Mouse (Mus musculus): ENCODE measurements around the gene Isyna1. TPM values are rescaled to one million over a fixed set of nuclear protein-coding genes. Genes with fewer than 3 reads are reported as not detected.
"Not testable (repeated sequence)": the region's sequence is repeated elsewhere in the genome, so short reads cannot be mapped to it uniquely, and the experiment has no call there.

The Isyna1 gene
- polyA plus RNA-seq, 1 experiment = 92.4 TPM

DNA sequence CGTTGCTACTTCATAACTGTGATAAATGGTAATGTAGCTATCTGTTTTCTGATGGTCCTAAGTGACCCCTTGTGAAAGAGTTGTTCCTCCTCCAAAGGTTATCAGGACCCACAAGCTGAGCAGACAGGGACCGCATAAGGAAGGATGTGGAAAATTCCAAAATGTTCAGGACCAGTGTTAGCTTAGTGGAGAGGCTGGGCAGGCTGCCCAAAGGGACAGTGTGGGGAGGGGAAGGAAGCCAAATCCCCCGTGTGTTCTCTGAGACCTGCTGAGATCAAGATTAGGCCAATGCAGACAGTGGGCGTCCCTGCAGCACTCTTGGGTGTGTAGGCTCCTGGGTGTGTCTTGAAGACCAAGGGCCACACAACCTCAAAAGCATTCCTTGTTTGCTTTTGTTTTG, 19.3 kb upstream of the Isyna1 start:
- TF ChIP-seq CTCF (IDR thresholded peaks at IDR 0.05; ENCODE audit: extremely low read depth, insufficient read length, insufficient replicate concordance, low read depth, low read length) (no peak), POLR2A (IDR thresholded peaks at IDR 0.05; ENCODE audit: low read depth, low read length) (no peak)
- Histone ChIP-seq H3K4me1 (ENCODE audit: control insufficient read depth, insufficient read depth, insufficient read length, low read length) (peaks cover 5% of the 10 kb centered on the region; the same call in 1 of the 2 replicates), H3K27ac (ENCODE audit: insufficient read depth, low read depth, low read length) (no peak overlapping the region), H3K36me3 (ENCODE audit: control insufficient read depth, insufficient read depth, low read length) (peaks cover 24% of the 10 kb centered on the region), H3K4me3 (ENCODE audit: low read depth, low read length) (no peak overlapping the region), H3K27me3 (ENCODE audit: control insufficient read depth, insufficient read depth, low read length) (no peaks in the 10 kb centered on the region)
- WGBS = 40% methylated on average over 4 of the region's 4 CpGs

DNA sequence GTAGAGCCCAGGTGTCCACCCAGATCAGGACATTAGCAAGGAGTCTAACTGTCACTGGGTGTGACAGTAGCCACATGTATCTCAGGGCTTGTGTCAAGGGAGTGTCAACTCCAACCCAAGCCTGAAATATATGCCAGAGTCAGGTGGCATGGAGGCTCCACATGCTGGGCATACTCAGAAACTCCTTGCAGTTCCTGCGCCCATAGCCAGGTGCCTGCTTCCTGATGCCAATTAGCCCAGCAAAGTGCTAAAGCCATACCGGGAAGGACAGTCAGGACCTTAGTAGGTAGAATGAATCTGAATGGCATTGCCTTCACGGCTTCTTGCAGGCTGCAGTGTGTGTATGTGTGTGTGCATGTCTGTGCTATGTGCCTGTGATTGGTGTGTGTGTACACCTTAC, 17.0 kb upstream of the Isyna1 start:
- H3K4me3 ChIP-seq (ENCODE audit: low read depth, low read length) = no peak overlapping the region
- peaks cover 45% of the 10 kb centered on the region for H3K36me3 ChIP-seq (ENCODE audit: control insufficient read depth, insufficient read depth, low read length)
- no peaks in the 10 kb centered on the region for H3K27me3 ChIP-seq (ENCODE audit: control insufficient read depth, insufficient read depth, low read length)
- WGBS = 93% methylated on average over 3 of the region's 3 CpGs
- no peak for TF ChIP-seq POLR2A (IDR thresholded peaks at IDR 0.05; ENCODE audit: low read depth, low read length)
- TF ChIP-seq CTCF (IDR thresholded peaks at IDR 0.05; ENCODE audit: extremely low read depth, insufficient read length, insufficient replicate concordance, low read depth, low read length) = no peak
- peaks cover 2% of the 10 kb centered on the region; the same call in 1 of the 2 replicates for H3K4me1 ChIP-seq (ENCODE audit: control insufficient read depth, insufficient read depth, insufficient read length, low read length)
- no peak overlapping the region for H3K27ac ChIP-seq (ENCODE audit: insufficient read depth, low read depth, low read length)

DNA sequence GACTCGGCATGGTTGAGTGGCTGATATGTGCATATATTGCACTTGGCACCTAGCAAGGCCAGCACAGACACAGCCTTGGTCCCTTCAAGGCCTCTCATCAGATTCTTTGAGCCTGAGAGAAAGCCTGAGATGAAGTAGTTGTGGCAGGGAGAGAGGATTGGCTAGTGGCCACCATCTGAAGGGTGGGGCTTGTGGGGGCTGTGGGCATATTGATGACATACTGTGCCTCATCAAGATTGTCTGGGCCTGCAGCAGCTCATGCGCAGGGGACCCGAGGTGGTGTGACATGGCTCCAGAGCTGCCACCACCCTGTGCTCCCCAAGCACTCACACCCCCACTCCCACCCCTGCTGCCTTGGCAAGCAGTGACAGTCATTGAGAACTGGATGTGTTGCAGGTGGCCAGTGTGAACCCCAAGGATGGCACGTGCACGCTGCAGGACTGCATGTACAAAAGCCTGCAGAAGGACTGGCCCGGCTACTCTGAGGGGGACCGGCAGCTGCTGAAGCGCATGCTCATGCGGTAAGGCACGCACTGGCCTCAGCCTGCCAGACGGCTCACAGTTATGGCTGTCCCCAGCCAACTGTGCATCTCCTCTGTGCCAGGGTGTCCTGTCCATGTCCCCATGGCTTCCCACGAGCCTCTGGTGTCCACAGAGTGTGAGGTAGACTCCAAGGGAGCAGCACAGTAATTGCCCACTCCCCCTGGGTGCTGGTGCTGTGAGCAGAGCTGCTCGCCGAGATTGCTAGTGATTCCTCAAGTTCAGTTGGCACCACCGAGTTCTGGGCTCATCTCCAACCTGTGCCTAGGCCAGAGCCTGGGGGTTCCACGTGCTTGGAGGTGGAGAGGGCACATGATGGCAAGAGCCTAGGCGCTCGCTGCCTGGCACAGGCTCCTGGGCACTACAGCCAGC, 10.4 kb upstream of the Isyna1 start:
- Histone ChIP-seq H3K27me3 (ENCODE audit: control insufficient read depth, insufficient read depth, low read length) (no peaks in the 10 kb centered on the region), H3K36me3 (ENCODE audit: control insufficient read depth, insufficient read depth, low read length) (peaks cover 70% of the 10 kb centered on the region), H3K27ac (ENCODE audit: insufficient read depth, low read depth, low read length) (no peak overlapping the region), H3K4me3 (ENCODE audit: low read depth, low read length) (no peak overlapping the region), H3K4me1 (ENCODE audit: control insufficient read depth, insufficient read depth, insufficient read length, low read length) (no peaks in the 10 kb centered on the region)
- TF ChIP-seq POLR2A (IDR thresholded peaks at IDR 0.05; ENCODE audit: low read depth, low read length) (no peak), CTCF (IDR thresholded peaks at IDR 0.05; ENCODE audit: extremely low read depth, insufficient read length, insufficient replicate concordance, low read depth, low read length) (no peak)
- 87% methylated on average over 18 of the region's 18 CpGs for WGBS

DNA sequence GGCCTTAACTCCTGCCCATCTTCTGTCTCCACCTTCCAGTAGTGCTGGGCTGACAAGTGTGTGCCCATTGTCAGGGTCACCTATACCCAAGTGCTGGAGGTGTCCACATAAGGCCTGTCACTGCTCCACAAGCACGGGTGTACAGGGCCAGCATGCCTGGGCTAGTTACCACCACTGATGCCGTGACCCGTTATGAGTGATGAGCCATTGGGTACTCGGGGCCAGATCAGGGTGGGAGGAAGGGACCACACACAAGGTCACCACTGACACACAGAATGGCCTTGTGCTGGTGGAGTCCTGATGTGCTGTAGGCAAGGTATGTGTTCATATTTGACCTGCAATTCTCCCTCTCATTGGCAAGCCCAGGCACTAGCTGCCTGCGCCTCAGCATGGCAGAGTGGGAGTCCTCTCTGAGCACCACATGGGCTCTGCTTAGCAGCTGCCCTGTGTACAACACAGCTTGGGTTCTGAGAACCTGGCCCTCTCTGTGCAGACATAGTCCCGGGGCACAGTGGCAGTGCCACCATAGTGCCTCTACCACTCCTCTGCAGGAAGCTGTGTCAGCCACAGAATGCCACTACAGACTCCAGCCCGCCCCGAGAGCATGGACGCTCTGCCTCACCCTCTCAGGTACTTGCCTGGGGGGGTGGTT, 9.4 kb upstream of the Isyna1 start:
- WGBS = 92% methylated on average over 9 of the region's 9 CpGs
- Histone ChIP-seq H3K27me3 (ENCODE audit: control insufficient read depth, insufficient read depth, low read length) (no peaks in the 10 kb centered on the region), H3K36me3 (ENCODE audit: control insufficient read depth, insufficient read depth, low read length) (peaks cover 73% of the 10 kb centered on the region), H3K4me3 (ENCODE audit: low read depth, low read length) (no peak overlapping the region), H3K27ac (ENCODE audit: insufficient read depth, low read depth, low read length) (no peak overlapping the region), H3K4me1 (ENCODE audit: control insufficient read depth, insufficient read depth, insufficient read length, low read length) (no peaks in the 10 kb centered on the region)
- TF ChIP-seq POLR2A (IDR thresholded peaks at IDR 0.05; ENCODE audit: low read depth, low read length) = no peak
- TF ChIP-seq CTCF (IDR thresholded peaks at IDR 0.05; ENCODE audit: extremely low read depth, insufficient read length, insufficient replicate concordance, low read depth, low read length) = no peak

GRCm38 (mm10) chr8:70585258-70585652, 8.9 kb upstream of the Isyna1 start:
- Histone ChIP-seq H3K27ac (ENCODE audit: insufficient read depth, low read depth, low read length) (no peak overlapping the region), H3K27me3 (ENCODE audit: control insufficient read depth, insufficient read depth, low read length) (no peaks in the 10 kb centered on the region), H3K4me1 (ENCODE audit: control insufficient read depth, insufficient read depth, insufficient read length, low read length) (no peaks in the 10 kb centered on the region), H3K4me3 (ENCODE audit: low read depth, low read length) (no peak overlapping the region), H3K36me3 (ENCODE audit: control insufficient read depth, insufficient read depth, low read length) (peaks cover 74% of the 10 kb centered on the region)
- 43% methylated on average over 7 of the region's 7 CpGs for WGBS
- TF ChIP-seq POLR2A (IDR thresholded peaks at IDR 0.05; ENCODE audit: low read depth, low read length) (no peak), CTCF (IDR thresholded peaks at IDR 0.05; ENCODE audit: extremely low read depth, insufficient read length, insufficient replicate concordance, low read depth, low read length) (peak; percentile 90)

GRCm38 (mm10) chr8:70587955-70588354, 6.2 kb upstream of the Isyna1 start:
- 88% methylated on average over 4 of the region's 4 CpGs for WGBS

GRCm38 (mm10) chr8:70591569-70591968, 2.6 kb upstream of the Isyna1 start:
- no peak overlapping the region for H3K4me3 ChIP-seq (ENCODE audit: low read depth, low read length)
- TF ChIP-seq POLR2A (IDR thresholded peaks at IDR 0.05; ENCODE audit: low read depth, low read length) = no peak
- TF ChIP-seq CTCF (IDR thresholded peaks at IDR 0.05; ENCODE audit: extremely low read depth, insufficient read length, insufficient replicate concordance, low read depth, low read length) = no peak
- no peak overlapping the region for H3K27ac ChIP-seq (ENCODE audit: insufficient read depth, low read depth, low read length)
- peaks cover 7% of the 10 kb centered on the region for H3K4me1 ChIP-seq (ENCODE audit: control insufficient read depth, insufficient read depth, insufficient read length, low read length)
- 92% methylated on average over 12 of the region's 12 CpGs for WGBS
- H3K27me3 ChIP-seq (ENCODE audit: control insufficient read depth, insufficient read depth, low read length) = no peaks in the 10 kb centered on the region
- peaks cover 44% of the 10 kb centered on the region for H3K36me3 ChIP-seq (ENCODE audit: control insufficient read depth, insufficient read depth, low read length)

More at GRCm38 (mm10) chr8:70587955-70588354, 6.2 kb upstream of the Isyna1 start:
- peaks cover 65% of the 10 kb centered on the region for H3K36me3 ChIP-seq (ENCODE audit: control insufficient read depth, insufficient read depth, low read length)
- H3K27me3 ChIP-seq (ENCODE audit: control insufficient read depth, insufficient read depth, low read length); H3K4me3 ChIP-seq (ENCODE audit: low read depth, low read length); H3K4me1 ChIP-seq (ENCODE audit: control insufficient read depth, insufficient read depth, insufficient read length, low read length); H3K27ac ChIP-seq (ENCODE audit: insufficient read depth, low read depth, low read length): not testable (repeated sequence)
